Mouse (Mus musculus): ENCODE results near the gene Hist1h3b. TPM values are rescaled to one million over a fixed set of nuclear protein-coding genes. Genes with fewer than 3 reads are reported as not detected.
"Not testable (repeated sequence)": the region's sequence is repeated elsewhere in the genome, so short reads cannot be mapped to it uniquely, and the experiment has no call there.

Hist1h3b gene
- 10 to 100 TPM; 16.5 to 23.8 TPM for total RNA-seq (2021)
- long read RNA-seq, experiment 1: 0 reads
- long read RNA-seq, experiment 2: 0 reads

DNA sequence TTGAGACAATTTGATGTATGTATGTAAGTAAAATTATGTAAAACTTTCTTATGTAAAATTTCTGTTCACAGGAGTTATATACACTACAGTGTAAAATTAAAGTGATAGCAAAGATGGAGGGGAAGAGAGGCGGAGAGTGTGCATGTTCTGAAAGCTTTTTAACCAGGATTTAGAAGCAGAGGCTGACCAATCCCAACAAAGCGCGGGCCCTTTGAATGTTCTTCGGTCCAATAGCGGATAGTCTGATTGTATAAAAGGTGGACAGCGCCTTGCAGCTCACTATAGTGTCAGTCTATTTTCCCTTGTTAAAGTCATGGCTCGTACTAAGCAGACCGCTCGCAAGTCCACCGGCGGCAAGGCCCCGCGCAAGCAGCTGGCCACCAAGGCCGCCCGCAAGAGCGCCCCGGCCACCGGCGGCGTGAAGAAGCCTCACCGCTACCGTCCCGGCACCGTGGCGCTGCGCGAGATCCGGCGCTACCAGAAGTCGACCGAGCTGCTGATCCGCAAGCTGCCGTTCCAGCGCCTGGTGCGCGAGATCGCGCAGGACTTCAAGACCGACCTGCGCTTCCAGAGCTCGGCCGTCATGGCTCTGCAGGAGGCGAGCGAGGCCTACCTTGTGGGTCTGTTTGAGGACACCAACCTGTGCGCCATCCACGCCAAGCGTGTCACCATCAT, at the start of gene Hist1h3b:
Gene Hist1h3b, plus strand, starts transcription at position 201 of the 675 bp plus-strand sequence.
- DNase-seq (ENCODE audit: low spot score in 2 of 2): peak; percentile 95 to 98
- intact Hi-C loops (cut with DNase I): not testable (repeated sequence)

DNA sequence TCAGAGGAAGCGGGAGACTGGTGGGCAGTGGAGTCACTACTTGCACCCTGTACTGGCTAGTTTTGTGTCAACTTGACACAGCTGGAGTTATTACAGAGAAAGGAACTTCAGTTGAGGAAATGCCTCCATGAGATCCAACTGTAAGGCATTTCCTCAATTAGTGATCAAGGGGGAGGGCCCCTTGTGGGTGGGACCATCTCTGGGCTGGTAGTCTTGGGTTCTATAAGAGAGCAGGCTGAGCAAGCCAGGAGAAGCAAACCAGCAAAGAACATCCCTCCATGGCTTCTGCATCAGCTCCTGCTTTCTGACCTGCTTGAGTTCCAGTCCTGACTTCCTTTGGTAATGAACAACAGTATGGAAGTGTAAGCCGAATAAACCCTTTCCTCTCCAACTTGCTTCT, 49.3 kb upstream of the Hist1h3b start:
- DNase-seq (ENCODE audit: low spot score in 2 of 2); intact Hi-C loops (cut with DNase I): not testable (repeated sequence)

DNA sequence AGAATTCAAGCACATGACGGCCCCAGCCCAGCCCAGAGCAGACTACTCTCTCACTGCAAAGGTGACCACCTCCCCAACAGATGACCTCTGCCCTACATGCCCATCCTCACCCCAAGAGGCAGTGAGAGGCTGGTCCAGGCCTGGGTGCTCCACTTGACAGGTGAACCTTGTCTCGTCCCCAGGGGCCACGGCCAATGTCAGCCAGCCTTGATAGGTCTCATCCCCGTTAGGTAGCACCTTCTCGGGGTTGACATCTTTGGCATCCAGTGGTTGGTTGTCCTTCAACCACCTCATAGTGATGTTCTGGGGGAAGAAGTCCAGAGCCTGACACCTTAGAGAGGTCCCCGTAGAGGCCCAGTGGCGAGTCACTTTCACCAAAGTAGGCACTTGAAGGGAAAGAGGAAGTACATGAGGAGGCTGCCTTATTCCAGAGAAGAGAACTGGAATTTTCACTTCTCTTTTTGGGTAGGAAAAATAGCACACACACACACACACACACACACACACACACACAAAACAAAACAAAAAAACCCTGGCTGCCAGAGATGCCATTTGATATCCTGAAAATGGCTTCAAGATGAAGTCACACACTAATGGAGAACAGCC, 46.2 kb upstream of the Hist1h3b start:
- DNase-seq (ENCODE audit: low spot score in 2 of 2): no peak

DNA sequence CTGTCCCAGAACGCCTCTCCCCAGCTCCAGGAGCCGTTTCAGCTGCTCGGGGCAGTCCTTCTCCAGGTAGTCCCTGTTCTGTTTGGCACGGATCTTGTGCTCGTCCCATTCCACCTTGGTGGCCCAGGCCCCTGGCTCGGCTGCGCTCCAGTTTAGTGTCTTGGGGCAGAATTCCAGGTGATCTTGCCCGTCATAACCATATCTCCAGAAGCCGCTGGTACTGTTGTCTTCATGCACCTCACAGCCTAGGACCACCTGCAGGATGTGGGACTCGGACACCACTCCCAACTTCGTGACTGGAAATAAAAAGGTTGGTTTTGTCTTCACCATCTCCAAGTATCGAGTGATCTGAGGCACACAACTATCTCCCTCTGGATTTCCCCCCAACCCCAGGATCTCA, 45.3 kb upstream of the Hist1h3b start:
- intact Hi-C loops (cut with DNase I): no loop called here
- no peak for DNase-seq (ENCODE audit: low spot score in 2 of 2)

More for the DNA sequence above, 46.2 kb upstream of the Hist1h3b start:
- intact Hi-C loops (cut with DNase I): no loop called here

DNA sequence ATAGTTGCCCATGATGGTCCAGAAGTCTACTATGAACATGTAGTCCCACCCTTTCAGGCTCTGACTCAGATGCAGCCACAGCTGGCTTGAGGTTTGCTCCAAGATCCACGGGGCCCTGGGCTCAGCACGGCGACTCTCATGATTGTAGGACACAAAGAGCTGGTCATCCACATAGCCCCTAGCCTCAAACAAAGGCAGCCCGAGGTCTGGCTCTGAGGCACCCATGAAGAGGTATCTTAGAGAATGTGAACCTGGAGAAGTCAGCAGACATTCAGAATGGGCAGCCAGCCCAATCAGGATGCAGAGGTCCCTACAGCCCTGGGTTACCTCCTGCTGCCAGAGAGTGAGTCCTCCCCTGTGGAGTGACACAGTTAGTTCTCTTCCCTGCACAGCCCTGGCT, 44.0 kb upstream of the Hist1h3b start:
- DNase-seq (ENCODE audit: low spot score in 2 of 2): no peak
- intact Hi-C loops (cut with DNase I): no loop called here

DNA sequence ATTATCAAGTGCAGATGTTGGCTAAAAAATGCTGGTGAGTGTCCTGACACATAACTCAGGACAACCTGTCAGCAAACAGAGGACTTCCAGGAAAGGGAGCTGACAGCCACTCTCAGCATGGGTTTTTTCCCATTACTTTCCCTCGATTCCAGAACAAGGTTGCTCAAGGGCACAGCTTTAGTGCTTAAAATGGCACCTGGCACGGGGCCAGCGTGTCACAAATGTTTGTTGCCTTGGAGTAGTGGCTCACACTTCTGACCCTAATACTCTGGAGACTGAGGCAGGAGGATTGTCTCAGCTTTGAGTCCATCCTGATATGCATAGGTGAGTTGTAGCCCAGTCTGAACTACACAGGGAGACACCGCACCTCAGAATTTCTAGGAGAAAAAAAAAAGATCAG, 43.4 kb upstream of the Hist1h3b start:
- intact Hi-C loops (cut with DNase I): no loop called here

DNA sequence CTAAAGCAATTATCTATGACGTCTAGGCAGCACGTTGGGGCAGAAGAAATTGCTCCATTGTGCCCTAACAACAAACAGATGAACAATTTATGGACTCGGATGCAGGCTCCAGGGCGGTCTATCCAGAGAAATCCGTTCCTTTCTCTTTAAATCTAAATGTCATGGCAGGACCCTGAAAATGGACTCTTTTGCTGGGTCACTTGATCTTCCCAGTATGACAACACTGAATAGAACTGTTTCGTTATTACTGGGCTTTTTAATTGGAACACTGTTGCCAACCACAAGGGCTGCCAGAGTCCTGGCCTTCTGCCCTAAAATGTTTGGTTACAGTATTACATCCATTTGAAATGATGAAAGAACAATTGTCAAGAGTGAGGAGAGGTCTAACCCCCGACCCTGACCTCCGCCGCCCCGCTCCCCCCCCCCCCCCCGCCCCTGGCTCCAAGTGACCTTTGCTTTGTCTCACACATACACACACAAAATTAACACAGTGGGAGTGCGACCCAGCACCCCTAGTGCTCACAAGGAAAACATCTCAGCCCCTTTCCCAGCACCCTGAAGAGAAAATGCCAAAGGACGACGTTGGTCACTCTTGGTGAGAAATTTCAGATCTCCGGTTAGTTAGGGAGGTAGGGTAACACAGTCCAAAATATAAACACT, 42.2 kb upstream of the Hist1h3b start:
- intact Hi-C loops (cut with DNase I): no loop called here

More for the DNA sequence above, 43.4 kb upstream of the Hist1h3b start:
- no peak for DNase-seq (ENCODE audit: low spot score in 2 of 2)

DNA sequence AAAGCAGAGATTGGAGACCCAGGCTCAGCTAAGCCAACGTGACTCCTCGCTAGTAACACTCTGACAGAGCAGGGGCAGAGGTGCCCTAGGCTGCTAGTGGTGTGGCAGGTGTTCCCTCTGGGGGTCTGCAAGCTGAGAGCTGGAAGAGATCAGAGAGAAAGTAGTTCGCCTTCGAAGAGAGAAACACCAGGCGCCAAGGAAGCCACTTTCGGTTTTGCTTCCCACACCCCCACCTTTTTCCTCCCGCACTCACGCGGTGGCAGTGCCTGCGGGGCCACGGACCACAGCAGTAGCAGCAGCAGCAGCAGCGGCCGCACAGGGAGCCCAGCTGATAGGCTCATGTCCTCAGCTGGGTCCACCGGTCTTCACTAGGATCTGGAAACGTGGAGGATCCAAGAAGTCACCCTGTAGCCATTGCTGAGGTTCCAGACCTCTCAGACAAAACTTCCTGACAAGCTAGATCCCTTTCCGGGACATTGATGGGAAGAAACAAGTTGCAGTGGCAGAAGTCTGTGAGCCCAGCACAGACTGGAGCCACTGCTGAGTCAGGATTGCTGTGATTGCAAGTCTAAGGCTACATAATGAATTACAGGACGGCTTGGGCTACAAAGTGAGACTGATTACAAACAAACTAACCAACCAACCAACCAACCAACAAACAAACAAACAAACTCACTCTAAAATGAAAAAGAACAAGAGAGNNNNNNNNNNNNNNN, 41.5 kb upstream of the Hist1h3b start, which contains the start of gene Hfe:
Gene Hfe, minus strand, starts transcription at position 481 of the 716 bp plus-strand sequence.
- intact Hi-C loops (cut with DNase I): no loop called here
- DNase-seq (ENCODE audit: low spot score in 2 of 2): peak in 1 of 2 experiments; percentile 34

More for the DNA sequence above, 42.2 kb upstream of the Hist1h3b start:
- DNase-seq (ENCODE audit: low spot score in 2 of 2): no peak

DNA sequence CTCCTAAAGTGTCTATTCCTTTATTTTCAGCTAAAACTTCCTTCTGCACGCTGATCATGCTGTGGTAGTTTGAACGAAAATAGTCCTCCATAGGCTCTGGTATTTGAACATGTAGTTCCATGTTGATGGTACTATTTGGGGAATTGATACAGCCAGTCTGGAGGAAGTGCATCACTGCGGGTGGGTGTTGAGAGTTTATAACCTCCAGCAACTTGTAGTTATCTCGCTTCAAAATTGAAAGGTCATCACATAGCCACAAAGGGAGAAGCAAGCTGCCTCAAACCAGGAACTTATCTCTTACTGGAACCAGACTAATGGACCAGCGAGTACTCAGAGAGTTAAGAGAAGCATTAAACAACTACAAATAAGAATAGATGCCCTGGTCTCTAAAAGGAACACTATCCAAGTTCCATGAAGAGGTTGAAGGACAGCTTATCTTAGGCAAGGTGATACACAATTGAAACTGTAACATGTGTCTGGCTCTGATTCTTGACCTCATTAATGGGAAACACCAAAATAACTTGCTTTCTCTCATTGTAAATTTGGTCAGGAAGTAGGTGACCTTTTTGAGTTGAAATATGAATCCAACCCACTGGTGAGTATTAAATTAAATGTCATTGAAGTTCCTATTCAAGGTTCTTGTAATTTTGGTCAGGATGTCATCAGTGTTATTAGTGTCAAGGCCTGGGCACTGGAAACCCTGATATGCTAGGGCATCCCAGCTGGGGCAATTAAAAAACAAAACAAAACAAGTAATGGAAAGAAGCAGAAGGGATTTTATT, 35.6 kb upstream of the Hist1h3b start:
- intact Hi-C loops (cut with DNase I): no loop called here
- DNase-seq (ENCODE audit: low spot score in 2 of 2): no peak

DNA sequence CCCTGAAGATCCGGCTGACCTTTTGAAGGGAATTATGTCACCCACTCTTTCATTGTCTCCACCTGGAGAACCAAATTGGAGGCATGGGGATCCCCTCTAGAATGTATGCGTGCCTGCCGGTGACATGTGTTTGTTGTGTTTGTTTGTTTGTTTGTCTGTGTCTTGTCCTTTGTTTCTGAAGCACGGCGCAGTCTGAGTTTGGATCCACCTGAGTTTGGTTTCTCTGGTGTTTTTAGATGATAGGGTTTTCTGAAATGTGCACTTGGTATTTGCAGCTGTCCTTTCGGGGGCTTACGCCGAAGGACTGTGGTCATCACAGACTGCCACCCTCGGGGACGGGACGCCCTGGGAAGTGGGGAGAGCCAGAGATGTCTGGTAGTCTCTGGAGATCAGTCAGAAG, 34.9 kb upstream of the Hist1h3b start:
- DNase-seq (ENCODE audit: low spot score in 2 of 2): no peak
- intact Hi-C loops (cut with DNase I): no loop called here

DNA sequence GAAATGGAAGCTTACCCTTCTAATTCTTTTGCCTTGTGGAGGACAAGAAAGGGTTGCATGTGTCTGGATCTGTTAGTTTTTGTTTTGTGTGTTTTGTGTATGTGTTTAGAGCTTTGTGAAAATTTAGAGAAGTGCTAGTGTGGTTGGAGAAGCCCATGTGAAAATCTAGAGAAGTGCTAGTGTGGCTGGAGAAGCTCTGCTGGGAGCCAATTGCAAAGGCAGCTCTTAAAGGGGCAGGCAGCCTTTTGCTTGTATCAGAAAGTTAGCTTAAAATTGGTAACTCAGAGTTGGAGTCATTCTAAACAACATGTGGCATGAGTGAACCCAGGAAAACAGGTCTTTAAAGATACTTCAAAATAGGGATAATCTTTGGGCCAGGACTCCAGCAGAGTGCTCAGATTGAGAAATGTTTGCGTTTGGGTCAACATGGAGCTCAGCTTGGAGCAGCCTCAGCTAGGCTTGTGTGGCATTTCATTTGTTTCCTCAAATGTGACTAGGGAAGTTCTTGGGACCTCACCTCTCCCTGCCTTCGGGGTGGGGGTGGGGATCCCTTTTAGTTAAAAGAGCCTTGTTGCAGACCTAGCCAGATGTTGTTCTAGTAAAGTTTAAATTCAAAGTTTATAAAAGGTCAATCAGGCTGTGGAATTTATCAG, 34.3 kb upstream of the Hist1h3b start:
- intact Hi-C loops (cut with DNase I); DNase-seq (ENCODE audit: low spot score in 2 of 2): not testable (repeated sequence)

DNA sequence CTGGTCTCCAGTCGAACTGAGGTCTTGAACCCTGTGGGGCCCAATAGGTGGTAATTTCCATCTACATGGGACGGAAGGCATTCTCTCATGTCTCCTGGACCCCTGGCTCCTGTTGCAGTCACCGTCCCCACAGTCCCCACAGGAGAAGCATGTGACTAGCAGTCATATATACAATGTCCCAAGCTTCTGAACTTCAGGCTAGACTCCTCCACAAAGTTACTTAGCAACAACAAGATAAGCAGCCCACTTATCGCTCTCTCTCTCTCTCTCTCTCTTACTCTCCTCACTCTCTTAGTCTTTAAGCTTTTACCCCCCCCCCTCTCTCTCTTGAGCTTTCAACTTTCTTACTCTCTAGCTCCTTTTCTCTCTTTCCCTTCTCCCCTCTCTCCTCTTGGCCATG, 27.8 kb upstream of the Hist1h3b start:
- DNase-seq (ENCODE audit: low spot score in 2 of 2): no peak

DNA sequence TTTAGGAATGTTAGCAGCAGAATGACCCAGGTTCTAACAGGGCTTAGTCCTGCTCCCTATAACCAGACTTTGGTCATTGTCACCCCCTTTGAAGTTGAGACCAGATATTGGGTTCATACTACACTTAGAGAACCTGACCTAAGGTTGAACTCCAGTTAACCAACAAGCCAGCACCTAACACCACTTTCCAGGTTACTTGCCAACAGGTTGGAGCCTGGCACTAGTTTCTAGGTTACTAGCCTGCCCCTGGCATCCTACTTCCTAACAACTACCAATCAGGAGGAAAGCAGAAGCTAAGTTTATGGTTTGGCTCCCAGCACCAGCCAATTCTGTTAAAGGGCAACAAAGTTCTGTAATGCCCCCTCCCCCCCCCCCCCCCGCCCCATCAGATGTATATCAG, 26.9 kb upstream of the Hist1h3b start:
- DNase-seq (ENCODE audit: low spot score in 2 of 2): no peak
- intact Hi-C loops (cut with DNase I): no loop called here

More for the DNA sequence above, 27.8 kb upstream of the Hist1h3b start:
- intact Hi-C loops (cut with DNase I): no loop called here

DNA sequence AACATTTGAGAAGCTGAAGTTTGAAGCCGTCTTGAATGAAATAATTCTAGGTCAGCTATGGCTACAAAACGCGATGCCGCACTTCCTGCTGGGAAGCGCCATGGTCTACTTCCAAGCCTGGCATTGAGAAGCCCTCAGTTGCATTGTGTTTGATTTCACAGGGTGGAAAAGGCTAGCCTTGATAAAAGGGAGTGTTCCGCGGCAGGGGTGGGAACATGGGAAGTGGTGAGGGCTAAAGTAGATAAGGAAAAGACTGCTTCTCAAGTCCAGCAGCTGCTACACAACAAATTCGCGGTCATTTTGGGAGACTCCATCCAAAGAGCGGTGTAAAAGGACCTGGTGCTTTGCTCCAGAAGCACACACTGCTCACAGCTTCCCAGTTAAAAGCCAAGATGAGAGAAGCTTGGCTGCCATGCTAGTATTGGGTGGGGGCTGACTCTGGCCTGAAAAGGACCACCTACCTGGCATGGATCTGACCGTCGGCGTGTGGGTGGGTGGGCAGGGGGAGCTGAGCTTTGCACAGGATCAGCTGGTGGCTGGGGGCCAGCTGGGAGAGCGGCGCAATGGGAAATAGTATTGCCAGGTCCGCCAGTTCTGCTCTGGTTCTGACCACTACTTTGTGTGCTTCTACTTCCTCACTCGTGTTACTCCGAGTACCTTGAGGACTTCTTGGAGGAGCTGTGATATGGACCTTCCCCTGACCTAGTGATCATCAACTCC, 23.4 kb upstream of the Hist1h3b start:
- DNase-seq (ENCODE audit: low spot score in 2 of 2): no peak
- intact Hi-C loops (cut with DNase I): no loop called here

DNA sequence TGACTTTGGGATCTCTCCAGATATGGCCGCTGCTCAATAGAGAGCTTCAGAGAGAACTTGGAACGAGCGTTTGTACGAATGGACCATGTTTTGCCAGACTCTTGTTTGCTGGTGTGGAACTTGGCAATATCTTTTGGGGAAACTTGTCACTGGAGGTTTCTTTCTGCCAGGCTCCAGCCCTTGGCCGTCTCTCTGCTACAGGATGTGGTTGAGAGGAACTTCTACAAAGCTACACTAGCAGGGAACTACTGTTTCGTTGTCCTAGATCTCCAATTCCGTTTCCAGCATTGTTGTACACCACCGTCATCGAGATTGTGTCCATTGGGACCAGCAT, 22.9 kb upstream of the Hist1h3b start:
- intact Hi-C loops (cut with DNase I): no loop called here
- no peak for DNase-seq (ENCODE audit: low spot score in 2 of 2)

DNA sequence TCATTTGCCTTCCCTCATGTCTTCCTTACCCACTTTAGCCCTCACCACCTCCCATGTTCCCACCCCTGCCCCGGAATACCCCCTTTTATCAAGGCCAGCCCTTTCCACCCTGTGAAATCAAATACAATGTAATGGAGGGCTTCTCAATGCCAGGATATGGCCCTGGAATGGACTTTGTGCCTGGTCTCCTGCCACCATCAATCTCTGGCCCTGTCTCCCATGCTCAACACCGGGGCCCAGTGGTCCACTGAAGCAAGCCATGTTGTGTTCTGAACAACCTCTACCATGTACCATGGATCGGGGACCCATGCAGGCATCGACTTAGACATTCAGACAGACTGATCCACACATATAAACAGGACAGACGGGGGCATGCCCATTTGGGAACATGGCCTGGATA, 22.4 kb upstream of the Hist1h3b start:
- DNase-seq (ENCODE audit: low spot score in 2 of 2): no peak
- intact Hi-C loops (cut with DNase I): no loop called here

DNA sequence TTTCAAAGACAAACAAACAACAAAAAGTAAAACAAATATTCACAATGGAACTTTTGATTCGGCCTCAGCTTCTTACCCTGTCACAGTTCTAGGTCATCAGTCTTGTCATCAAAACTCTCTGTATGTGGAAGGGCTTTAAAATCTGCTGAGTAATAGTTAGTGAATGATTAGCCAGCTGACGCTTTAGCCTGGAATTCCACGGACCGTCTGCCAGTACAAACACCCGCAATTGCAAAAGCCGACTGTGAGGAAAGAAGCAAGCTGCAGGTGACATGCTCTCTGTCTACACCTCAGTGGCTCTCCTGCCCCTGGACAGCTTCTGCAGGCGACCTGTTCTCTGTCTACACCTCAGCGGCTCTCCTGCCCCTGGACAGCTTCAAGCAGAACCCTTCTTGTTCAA, 21.6 kb upstream of the Hist1h3b start:
- intact Hi-C loops (cut with DNase I): no loop called here
- DNase-seq (ENCODE audit: low spot score in 2 of 2): no peak

DNA sequence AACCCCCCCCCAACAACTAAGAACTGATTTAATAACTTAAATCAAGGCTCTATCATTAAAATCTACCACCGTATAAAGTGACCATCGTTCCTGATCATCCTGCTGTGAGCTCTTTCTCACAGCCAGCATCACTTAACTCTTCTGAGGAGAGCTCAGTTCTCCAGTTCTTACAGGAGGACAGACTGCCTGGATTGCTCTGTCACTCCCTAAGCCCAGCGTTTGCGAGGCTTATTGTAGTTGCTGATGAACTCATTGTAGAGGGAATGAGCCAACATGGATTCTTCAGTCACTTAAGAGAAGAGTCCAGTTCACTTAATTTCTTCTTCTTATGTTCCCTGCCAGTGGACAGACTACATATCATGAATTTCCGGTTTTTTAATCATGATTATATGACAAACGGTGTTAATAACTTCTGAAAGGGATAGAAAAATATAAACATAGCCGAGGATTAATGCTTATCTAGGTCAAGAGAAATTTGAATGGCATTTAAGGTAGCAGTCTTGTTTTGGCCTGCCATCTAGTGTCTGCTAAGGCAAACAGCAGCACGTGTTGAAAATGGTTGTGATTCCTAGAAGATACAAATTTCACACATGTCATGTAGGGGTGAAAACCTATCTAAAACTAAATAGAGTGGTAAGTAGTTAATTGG, 19.8 kb upstream of the Hist1h3b start:
- DNase-seq (ENCODE audit: low spot score in 2 of 2): peak; percentile 47 to 49
- intact Hi-C loops (cut with DNase I): loop anchor here (1.0 kb wide), 1 partner anchor 31 kb away; no protein-coding TSS in a partner anchor
